Mouse (Mus musculus): ENCODE data around the gene H2afv. TPM values are rescaled to one million over a fixed set of nuclear protein-coding genes. Genes with fewer than 3 reads are reported as not detected.

The H2afv gene
- total RNA-seq, 1 experiment = 192 TPM

- in situ Hi-C loops (cut with MboI; ENCODE audit: low sequenced_read_pairs in 2 of 2, unreplicated experiment in 2 of 2) = no loop called here
These were observed 3.2 kb upstream of the H2afv start for GRCm38 (mm10) chr11:6447493-6447892.

DNA sequence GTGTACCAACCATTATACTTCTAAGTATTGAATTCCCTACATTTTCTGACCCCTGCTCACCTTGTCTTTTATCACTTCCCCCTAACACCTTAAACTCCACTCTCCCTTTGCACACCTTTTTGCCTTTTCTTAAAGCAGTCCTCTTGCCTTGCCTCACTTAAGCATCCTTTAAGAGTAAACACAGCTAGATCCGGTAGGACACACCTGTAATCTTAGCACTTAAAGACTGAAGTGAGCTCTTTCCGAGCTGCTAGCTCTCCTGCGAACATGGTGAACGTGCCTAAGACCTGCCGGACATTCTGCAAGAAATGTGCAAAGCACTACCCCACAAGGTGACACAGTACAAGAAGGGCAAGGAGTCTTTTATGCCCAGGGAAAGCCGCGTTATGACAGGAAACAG, 1.7 kb upstream of the H2afv start:
- no peaks in the 10 kb centered on the region for H3K9me3 ChIP-seq (ENCODE audit: control insufficient read depth, insufficient read depth, low read depth, low read length)
- H3K9ac ChIP-seq (ENCODE audit: insufficient read depth, low read depth, low read length, poor library complexity, severe bottlenecking) = no peak overlapping the region
- DNase-seq (ENCODE audit: low read depth, low spot score) = no peak
- no peak overlapping the region for H3K27ac ChIP-seq (ENCODE audit: insufficient read depth, low read depth, low read length, poor library complexity, severe bottlenecking)
- TF ChIP-seq CHD2 (IDR thresholded peaks at IDR 0.05; ENCODE audit: low read depth, low read length) (no peak), HCFC1 (IDR thresholded peaks at IDR 0.05; ENCODE audit: borderline replicate concordance, insufficient read depth, low read length) (no peak), MAFK (IDR thresholded peaks at IDR 0.05; ENCODE audit: insufficient read depth, low read depth, low read length) (no peak), ZNF384 (IDR thresholded peaks at IDR 0.05; ENCODE audit: low read depth, low read length) (no peak), ZC3H11A (IDR thresholded peaks at IDR 0.05; ENCODE audit: borderline replicate concordance, low read depth, low read length) (no peak)
- H3K36me3 ChIP-seq (ENCODE audit: control insufficient read depth, insufficient read depth, low read length, poor library complexity, severe bottlenecking) = 0 out of 2 replicates have a peak, but pooled peaks cover 2% of the 10 kb centered on the region
- H3K4me1 ChIP-seq (ENCODE audit: control insufficient read depth in 2 of 2, insufficient read depth in 2 of 2, low read length in 2 of 2, poor library complexity in 1 of 2) = peaks cover 0 to 4% of the 10 kb centered on the region in 2 experiments; a peak in 2 of 4 replicates
- in situ Hi-C loops (cut with MboI; ENCODE audit: low sequenced_read_pairs in 2 of 2, unreplicated experiment in 2 of 2) = no loop called here
- H3K4me3 ChIP-seq (ENCODE audit: insufficient read depth in 1 of 2, low read depth in 1 of 2, low read length in 2 of 2, poor library complexity in 1 of 2, severe bottlenecking in 1 of 2) = no peak overlapping the region

More at GRCm38 (mm10) chr11:6447493-6447892, 3.2 kb upstream of the H2afv start:
- peaks cover 0 to 4% of the 10 kb centered on the region in 2 experiments; a peak in 2 of 4 replicates for H3K4me1 ChIP-seq (ENCODE audit: control insufficient read depth in 2 of 2, insufficient read depth in 2 of 2, low read length in 2 of 2, poor library complexity in 1 of 2)
- no peak for DNase-seq (ENCODE audit: low read depth, low spot score)
- H3K36me3 ChIP-seq (ENCODE audit: control insufficient read depth, insufficient read depth, low read length, poor library complexity, severe bottlenecking) = no peaks in the 10 kb centered on the region
- H3K9ac ChIP-seq (ENCODE audit: insufficient read depth, low read depth, low read length, poor library complexity, severe bottlenecking) = no peak overlapping the region
- TF ChIP-seq CHD2 (IDR thresholded peaks at IDR 0.05; ENCODE audit: low read depth, low read length) (no peak), HCFC1 (IDR thresholded peaks at IDR 0.05; ENCODE audit: borderline replicate concordance, insufficient read depth, low read length) (no peak), ZNF384 (IDR thresholded peaks at IDR 0.05; ENCODE audit: low read depth, low read length) (no peak)
- no peaks in the 10 kb centered on the region for H3K9me3 ChIP-seq (ENCODE audit: control insufficient read depth, insufficient read depth, low read depth, low read length)
- no peak overlapping the region for H3K27ac ChIP-seq (ENCODE audit: insufficient read depth, low read depth, low read length, poor library complexity, severe bottlenecking)
- H3K4me3 ChIP-seq (ENCODE audit: insufficient read depth in 1 of 2, low read depth in 1 of 2, low read length in 2 of 2, poor library complexity in 1 of 2, severe bottlenecking in 1 of 2) = no peak overlapping the region

DNA sequence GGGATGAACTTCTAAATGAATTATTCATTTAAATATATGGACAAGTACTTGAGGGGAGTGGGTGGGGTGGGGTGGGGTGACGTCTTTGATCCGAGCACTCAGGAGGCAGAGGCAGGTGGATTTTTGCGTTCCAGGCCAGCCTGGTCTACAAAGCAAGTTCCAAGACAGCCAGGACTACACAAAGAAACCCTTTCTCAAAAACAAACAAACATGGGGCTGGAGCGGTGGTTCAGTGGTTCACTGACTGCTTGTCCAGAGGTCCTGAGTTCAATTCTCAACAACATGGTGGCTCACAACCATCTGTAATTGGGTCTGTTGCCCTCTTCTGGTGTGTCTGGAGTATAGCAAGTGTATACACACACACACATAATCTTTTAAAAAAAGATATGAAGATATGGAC, 1.2 kb upstream of the H2afv start:
- no peak for TF ChIP-seq CHD2 (IDR thresholded peaks at IDR 0.05; ENCODE audit: low read depth, low read length)
- TF ChIP-seq ZC3H11A (IDR thresholded peaks at IDR 0.05; ENCODE audit: borderline replicate concordance, low read depth, low read length) = no peak
- TF ChIP-seq ZNF384 (IDR thresholded peaks at IDR 0.05; ENCODE audit: low read depth, low read length) = no peak
- TF ChIP-seq HCFC1 (IDR thresholded peaks at IDR 0.05; ENCODE audit: borderline replicate concordance, insufficient read depth, low read length) = no peak
- no peak for TF ChIP-seq MAFK (IDR thresholded peaks at IDR 0.05; ENCODE audit: insufficient read depth, low read depth, low read length)
- Histone ChIP-seq H3K36me3 (ENCODE audit: control insufficient read depth, insufficient read depth, low read length, poor library complexity, severe bottlenecking) (0 out of 2 replicates have a peak, but pooled peaks cover 2% of the 10 kb centered on the region), H3K9me3 (ENCODE audit: control insufficient read depth, insufficient read depth, low read depth, low read length) (no peaks in the 10 kb centered on the region), H3K4me3 (ENCODE audit: insufficient read depth in 1 of 2, low read depth in 1 of 2, low read length in 2 of 2, poor library complexity in 1 of 2, severe bottlenecking in 1 of 2) (no peak overlapping the region; a peak in 1 of 4 replicates), H3K27ac (ENCODE audit: insufficient read depth, low read depth, low read length, poor library complexity, severe bottlenecking) (no peak overlapping the region; the same call in 1 of the 2 replicates), H3K9ac (ENCODE audit: insufficient read depth, low read depth, low read length, poor library complexity, severe bottlenecking) (no peak overlapping the region), H3K4me1 (ENCODE audit: control insufficient read depth in 2 of 2, insufficient read depth in 2 of 2, low read length in 2 of 2, poor library complexity in 1 of 2) (peaks cover 0 to 4% of the 10 kb centered on the region in 2 experiments; a peak in 2 of 4 replicates)
- in situ Hi-C loops (cut with MboI; ENCODE audit: low sequenced_read_pairs in 2 of 2, unreplicated experiment in 2 of 2) = no loop called here
- no peak for DNase-seq (ENCODE audit: low read depth, low spot score)

- no peak for TF ChIP-seq MAFK (IDR thresholded peaks at IDR 0.05; ENCODE audit: insufficient read depth, low read depth, low read length)
- TF ChIP-seq ZNF384 (IDR thresholded peaks at IDR 0.05; ENCODE audit: low read depth, low read length) = no peak
- TF ChIP-seq ZC3H11A (IDR thresholded peaks at IDR 0.05; ENCODE audit: borderline replicate concordance, low read depth, low read length) = no peak
- TF ChIP-seq CHD2 (IDR thresholded peaks at IDR 0.05; ENCODE audit: low read depth, low read length) = no peak
- no peak for TF ChIP-seq HCFC1 (IDR thresholded peaks at IDR 0.05; ENCODE audit: borderline replicate concordance, insufficient read depth, low read length)
- in situ Hi-C loops (cut with MboI; ENCODE audit: low sequenced_read_pairs in 2 of 2, unreplicated experiment in 2 of 2) = no loop called here
- Histone ChIP-seq H3K9me3 (ENCODE audit: control insufficient read depth, insufficient read depth, low read depth, low read length) (no peaks in the 10 kb centered on the region), H3K4me1 (ENCODE audit: control insufficient read depth in 2 of 2, insufficient read depth in 2 of 2, low read length in 2 of 2, poor library complexity in 1 of 2) (peaks cover 0 to 6% of the 10 kb centered on the region in 2 experiments; a peak in 3 of 4 replicates), H3K36me3 (ENCODE audit: control insufficient read depth, insufficient read depth, low read length, poor library complexity, severe bottlenecking) (0 out of 2 replicates have a peak, but pooled peaks cover 2% of the 10 kb centered on the region), H3K4me3 (ENCODE audit: insufficient read depth in 1 of 2, low read depth in 1 of 2, low read length in 2 of 2, poor library complexity in 1 of 2, severe bottlenecking in 1 of 2) (peak overlapping the region; percentile 87 to 94), H3K27ac (ENCODE audit: insufficient read depth, low read depth, low read length, poor library complexity, severe bottlenecking) (no peak overlapping the region), H3K9ac (ENCODE audit: insufficient read depth, low read depth, low read length, poor library complexity, severe bottlenecking) (peak overlapping the region; percentile 92)
- DNase-seq (ENCODE audit: low read depth, low spot score) = peak; percentile 16
These were observed 541 bp downstream of the H2afv start for GRCm38 (mm10) chr11:6443727-6444076.
